19 mouse cellular contexts compared by ENCODE assay signal in the genomic region with DNA sequence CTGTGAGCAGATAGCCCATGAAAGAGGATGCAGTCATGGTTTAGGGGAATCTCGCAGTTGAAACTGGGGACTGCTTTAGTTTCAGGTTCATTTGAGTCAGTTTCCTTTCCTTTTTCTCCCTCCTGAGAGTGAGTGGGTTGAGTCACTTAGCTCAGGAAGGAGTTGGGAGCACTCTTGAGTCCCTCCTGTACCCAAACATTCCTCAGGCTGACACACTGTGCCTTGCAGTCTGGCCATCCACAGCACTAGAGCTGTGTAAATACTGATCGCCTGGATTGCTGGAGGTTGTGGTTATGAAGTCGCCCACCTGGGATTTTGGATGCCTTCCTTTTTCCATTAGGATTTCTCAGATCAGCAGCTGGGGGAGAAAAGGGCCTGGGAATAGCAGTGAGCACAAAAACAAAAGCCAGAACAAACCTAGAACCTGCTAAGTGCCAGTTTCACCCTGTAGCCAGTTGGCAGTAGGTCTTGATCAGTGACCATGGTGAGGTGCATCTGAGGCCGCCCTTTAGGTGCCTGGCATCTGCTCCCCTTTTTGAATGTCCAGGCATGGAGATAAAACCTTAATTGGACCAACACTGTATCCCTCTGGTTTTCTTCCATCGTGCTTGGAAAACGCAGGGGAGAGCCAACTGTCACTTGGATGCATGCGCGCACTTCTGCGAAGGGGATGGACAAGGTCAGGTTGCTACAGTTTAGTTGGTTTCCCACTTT. TPM values are rescaled to one million over a fixed set of nuclear protein-coding genes. Genes with fewer than 3 reads are reported as not detected.
DNase-seq lines count a peak whose midpoint lies in the region; ATAC-seq lines count a peak whose summit lies in the region.
"Had no signal": no experiment of that assay in that cellular context is flagged by ENCODE, and none has a peak within 500 bp of the region (broad histone marks: within the 10 kb centered on the region; RNA-seq: fewer than 3 reads in every experiment).

No protein-coding gene starts in this region.

- H3K27ac ChIP-seq in limb, embryonic 10.5 days, result no peak overlapping the region
- H3K27ac ChIP-seq: forebrain, embryonic 15.5 days; hindbrain, postnatal 0 days; limb, embryonic 12.5 days; liver, embryonic 13.5 days had no signal

- peaks cover 38% of the 10 kb centered on the region for H3K4me1 ChIP-seq in limb, embryonic 10.5 days

- ATAC-seq in frontal cortex, adult (ENCODE audit: low TSS enrichment), result peak; percentile 22; the same call in 1 of the 2 replicates
- ATAC-seq in erythroid progenitor cell, adult 5-6 weeks (replicated peaks; ENCODE audit: low FRiP score, poor library complexity, severe bottlenecking), result no peak
- ATAC-seq: forebrain, embryonic 15.5 days; hindbrain, postnatal 0 days; intestine, postnatal 0 days had no signal

- no peaks in the 10 kb centered on the region for H3K9me3 ChIP-seq in limb, embryonic 10.5 days (replicated peaks)
- H3K9me3 ChIP-seq: forebrain, embryonic 15.5 days; liver, embryonic 13.5 days had no signal

- no peak for DNase-seq in frontal cortex, postnatal 10 days (ENCODE audit: low spot score in 2 of 2)
- DNase-seq in 3134 (ENCODE audit: extremely low read depth, insufficient read length, low spot score), result peak; percentile 31
- peak; percentile 50 for DNase-seq in cerebellum, adult 11-12 months
- peak; percentile 24 to 27 for DNase-seq in cerebellum, postnatal 25 days
- no peak for DNase-seq in kidney, postnatal 25 days
- DNase-seq in limb, embryonic 10.5 days (ENCODE audit: low spot score), result no peak
- DNase-seq: adrenal gland, adult 2 months; B cell, adult 2 months; gastrocnemius, postnatal 36 days; liver, embryonic 13.5 days; lung, postnatal 4 days; retina, postnatal 1 day; thymus, postnatal 14 days had no signal

- 92% methylated on average over 9 of the region's 9 CpGs for WGBS in limb, embryonic 10.5 days

- peaks cover 16% of the 10 kb centered on the region for H3K36me3 ChIP-seq in limb, embryonic 10.5 days
- H3K36me3 ChIP-seq: liver, embryonic 13.5 days had no signal

- H3K4me3 ChIP-seq in limb, embryonic 10.5 days, result no peak overlapping the region
- H3K4me3 ChIP-seq: forebrain, embryonic 15.5 days; limb, embryonic 12.5 days; liver, embryonic 13.5 days had no signal

- H3K27me3 ChIP-seq in limb, embryonic 10.5 days (ENCODE audit: low read depth, poor library complexity, severe bottlenecking), result no peaks in the 10 kb centered on the region
- H3K27me3 ChIP-seq: forebrain, embryonic 15.5 days; limb, embryonic 12.5 days had no signal

RNA-seq across cellular contexts. Expression of gene Fmnl2, which starts 4.5 kb away (rescaled TPM):
- total RNA-seq in erythroid progenitor cell, adult 5-6 weeks (2015; ENCODE audit: low replicate concordance), result 1.3 and 11.5 TPM in 2 replicates
- total RNA-seq in erythroid progenitor cell, adult 5-6 weeks (2017; ENCODE audit: low replicate concordance), result 1.4 and 2.8 TPM in 2 replicates
- polyA plus RNA-seq in limb, embryonic 10.5 days (2016; fragmentation: Nextera tagmentation; extraction: Ambion mirVana), result 6.2 and 7.9 TPM in 2 replicates

Comparison
In these comparisons a context has a peak if more than half of its experiments do, and no peak if none do; other contexts are left out.
1. DNase-seq: peak in 3134 (single experiment), cerebellum, adult 11-12 months (single experiment) and cerebellum, postnatal 25 days (2 of 2); none in frontal cortex, postnatal 10 days (0 of 2), kidney, postnatal 25 days (0 of 2) and limb, embryonic 10.5 days (single experiment).